Mouse (Mus musculus) inflammation-experienced regulatory T-cells, adult 6 months (primary cell): Measurements from ENCODE around the gene Eftud2. TPM values are rescaled to one million over a fixed set of nuclear protein-coding genes. Genes with fewer than 3 reads are reported as not detected.

Source experiments
- ATAC-seq: one replicate; pipeline ENCODE4 v1.8.0; 2017
- polyA plus RNA-seq, 3 experiments: library from polyadenylated mRNA; unstranded; fragments of 100-300 nt; shearing (Covaris generic); gene quantifications; one replicate each; pipeline ENCODE4 v1.2.1; 2017

The Eftud2 gene
- polyA plus RNA-seq, 3 experiments from 2014 or later: 111 to 148 (median 126) TPM

GRCm38 (mm10) chr11:102879558-102879957, 1.2 kb downstream of the Eftud2 start:
- no peak for ATAC-seq

DNA sequence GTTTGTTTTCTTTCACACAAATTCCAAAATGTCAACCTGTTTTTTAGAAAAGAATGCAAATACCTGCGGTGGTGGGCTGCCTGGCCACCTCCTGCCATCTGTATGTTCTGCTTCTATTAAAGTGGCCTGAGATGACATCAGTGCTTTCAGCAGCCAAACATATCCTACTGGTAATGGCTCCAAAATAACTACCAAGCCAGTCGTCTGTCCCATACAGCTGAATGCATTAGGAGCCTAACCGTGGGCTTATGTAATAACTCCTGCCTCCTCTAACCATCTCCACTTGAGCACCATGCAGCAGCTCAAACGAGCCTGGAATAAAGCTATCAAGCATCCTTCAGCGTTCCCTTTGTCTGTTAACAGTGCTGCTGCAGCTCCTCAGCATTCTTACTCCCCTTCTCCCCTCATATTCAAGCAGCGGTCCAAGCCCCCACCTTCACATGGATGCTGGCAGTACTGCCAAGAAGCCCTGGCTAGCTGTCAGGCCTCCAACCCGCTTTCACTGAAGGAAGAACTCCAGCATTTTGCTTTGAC, 5.9 kb downstream of the Eftud2 start:
- no peak for ATAC-seq

DNA sequence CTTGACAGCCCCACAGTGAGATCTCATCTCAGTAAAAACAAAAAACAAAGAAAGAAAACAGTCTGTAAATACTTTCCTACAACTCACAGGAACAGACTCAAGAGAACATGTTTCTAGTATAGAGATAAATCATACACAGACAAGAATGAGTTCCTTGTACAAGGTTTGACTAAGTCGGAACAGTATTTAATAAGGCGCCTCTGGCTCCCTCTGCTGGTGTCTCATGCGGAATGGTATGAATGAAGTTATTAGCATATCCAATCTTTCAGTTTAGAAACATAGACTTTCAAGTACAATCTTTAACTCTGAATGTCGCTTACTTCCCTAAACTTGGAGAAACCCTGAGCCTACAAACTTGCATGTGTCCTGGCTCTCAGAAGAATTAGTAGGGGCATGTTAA, 16.5 kb downstream of the Eftud2 start:
- ATAC-seq: no peak

DNA sequence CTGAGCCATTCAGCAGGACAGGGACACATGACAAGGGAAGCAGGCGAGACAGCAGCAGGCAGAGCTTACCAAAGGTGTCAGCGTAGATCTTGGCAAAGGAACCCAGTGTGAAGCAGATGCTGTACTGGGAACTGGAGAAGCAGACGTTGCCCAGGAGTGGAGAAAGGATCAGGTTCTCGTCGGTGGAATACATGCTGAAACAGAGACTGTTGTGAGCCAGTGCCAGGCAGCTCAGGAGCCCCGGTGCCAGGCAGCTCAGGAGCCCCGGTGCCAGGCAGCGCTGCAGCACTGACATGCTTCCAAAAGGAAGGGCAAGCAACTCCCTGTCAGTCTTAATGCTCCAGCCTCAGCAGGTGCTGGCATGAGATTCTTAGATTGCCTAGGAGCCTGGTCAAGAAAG, 20.9 kb downstream of the Eftud2 start:
- ATAC-seq: no peak

DNA sequence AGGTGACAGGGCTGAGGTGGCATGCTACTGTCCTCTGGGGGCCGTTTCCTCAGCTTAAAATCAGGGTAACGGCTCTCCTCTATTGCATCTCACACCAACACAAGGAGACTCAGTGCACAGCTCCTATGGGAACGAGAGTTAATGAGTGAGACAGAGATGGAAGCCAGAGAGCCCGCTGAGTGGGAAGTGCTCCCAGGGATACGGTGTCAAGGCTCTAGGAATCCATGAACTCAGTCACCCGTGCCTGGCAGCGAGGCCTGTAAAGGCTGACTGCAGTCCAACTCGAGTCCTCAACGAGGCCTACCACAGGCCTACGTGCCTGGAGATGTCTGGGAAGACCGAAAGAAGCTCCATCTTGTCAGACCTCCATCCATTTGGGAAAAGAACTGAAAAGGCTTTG, 21.8 kb downstream of the Eftud2 start:
- no peak for ATAC-seq

DNA sequence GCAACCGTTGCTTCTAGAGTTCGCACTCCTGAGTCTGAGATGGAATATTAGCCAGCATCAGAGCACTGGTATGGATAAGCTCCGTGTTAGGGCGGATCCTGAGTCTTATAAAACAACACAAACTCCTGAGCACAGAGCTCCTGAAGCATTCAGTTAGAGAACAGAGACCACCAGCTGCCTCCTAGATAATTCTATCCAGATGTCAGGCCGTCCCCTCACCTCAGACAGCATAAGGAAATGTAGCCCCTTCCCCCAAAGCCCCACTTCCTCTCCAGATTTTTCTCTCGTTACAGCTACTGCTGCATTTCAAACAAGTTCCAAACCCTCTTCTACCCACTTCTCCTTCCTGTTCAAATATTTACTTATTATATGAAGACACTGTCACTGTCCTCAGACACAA, 24.8 kb downstream of the Eftud2 start:
- no peak for ATAC-seq

DNA sequence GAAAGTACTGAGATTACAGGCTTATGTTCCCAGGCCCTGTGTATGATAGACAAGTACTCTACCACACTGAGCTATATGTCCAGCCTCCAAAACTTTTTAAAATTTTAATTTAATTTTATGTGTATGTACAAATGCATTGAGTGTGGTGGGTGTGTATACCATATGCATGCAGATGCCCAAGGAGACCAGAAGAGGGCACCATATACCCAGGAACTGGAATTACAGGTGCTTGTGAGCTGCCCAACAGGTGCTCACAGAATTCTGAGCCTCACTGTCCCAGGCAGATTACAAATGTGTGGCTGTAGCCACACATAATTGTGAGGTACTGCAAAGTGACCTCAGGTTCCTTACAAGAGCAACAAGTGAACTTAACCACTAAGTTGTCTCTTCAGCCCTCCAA, 27.0 kb downstream of the Eftud2 start:
- ATAC-seq: no peak

DNA sequence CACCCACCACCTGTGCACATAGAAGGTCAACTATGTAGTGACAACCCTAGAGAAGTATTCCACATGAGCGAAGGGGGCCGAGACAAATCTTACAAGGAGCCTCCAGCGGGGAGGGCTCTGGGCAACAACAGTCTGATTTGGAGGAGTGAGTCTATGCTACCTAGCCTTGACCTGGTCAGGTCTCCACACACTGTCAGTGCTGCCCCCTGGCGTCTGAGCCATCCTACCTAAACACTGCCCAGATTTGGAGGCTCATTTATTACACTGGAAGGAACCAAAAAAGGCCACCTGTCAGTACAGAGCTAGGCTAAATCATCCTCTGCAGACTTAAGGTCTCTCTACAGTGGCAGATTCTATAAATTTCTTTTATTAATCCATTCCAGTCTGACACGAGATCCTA, 28.9 kb downstream of the Eftud2 start:
- no peak for ATAC-seq

- ATAC-seq: no peak
Observed at GRCm38 (mm10) chr11:102845926-102846325, 34.9 kb downstream of the Eftud2 start.

GRCm38 (mm10) chr11:102838616-102839150, 42.1 kb downstream of the Eftud2 start:
- no peak for ATAC-seq

DNA sequence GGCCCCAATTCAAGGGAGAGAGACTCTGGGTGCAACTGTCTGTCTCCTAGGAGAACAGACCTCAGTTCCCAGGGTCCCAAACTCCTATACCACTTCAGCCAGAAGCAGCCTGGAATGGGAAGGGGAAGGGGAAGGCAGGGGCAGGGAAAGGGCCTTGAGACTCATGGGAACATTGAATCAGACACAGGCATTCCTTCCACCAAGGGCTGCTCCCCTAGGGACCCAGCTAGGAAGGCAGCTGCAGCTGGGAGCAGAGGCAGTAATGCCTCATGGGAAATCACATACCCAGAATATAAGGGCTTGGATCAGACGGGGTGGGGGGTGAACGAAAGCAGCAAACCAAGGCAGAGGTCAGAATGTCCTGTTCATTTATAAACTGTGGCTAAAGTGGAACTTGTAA, 42.7 kb downstream of the Eftud2 start:
- ATAC-seq: no peak

GRCm38 (mm10) chr11:102837385-102837784, 43.4 kb downstream of the Eftud2 start:
- no peak for ATAC-seq

DNA sequence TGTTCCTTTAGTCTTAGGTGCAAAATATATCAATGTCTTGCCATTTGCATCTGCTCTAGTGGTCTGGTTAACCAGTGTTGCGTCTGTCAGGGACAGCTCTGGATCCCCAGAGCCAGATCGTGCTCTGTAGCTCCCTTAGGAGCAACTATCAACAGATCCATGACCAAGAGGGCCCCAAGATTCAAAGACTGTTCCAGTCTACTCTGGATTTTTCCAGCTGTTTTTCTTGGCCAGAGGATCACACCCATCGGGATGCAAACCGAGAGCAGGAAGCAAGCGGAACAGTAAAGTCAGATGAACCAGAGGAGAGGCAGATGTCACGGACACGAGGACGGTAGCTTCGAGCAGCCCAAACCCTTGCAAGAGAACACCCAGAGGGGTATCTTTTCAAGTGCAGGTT, 44.6 kb downstream of the Eftud2 start:
- no peak for ATAC-seq

DNA sequence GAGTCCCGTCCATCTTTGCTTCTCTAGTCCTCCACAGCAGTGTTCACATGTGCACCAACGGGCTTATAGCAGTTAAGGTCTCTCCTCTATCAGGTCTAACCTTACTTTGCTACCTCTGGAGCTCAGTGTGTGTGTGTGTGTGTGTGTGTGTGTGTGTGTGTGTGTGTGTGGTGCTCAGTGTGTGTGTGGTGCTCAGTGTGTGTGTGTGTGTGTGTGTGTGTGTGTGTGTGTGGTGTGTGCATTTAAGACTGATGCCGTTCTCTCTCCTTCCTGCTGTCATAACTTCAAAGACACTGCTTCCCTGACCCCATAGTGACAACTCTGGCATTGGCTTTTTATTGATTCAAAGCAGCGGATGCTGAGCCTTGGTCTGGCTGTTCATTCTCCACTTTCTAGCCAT, 45.2 kb downstream of the Eftud2 start, which contains the start of gene Higd1b:
Gene Higd1b (plus strand): TSS at position 301 of the 400 bp plus-strand sequence.
- no peak for ATAC-seq

- no peak for ATAC-seq
Observed at GRCm38 (mm10) chr11:102834219-102834618, 46.6 kb downstream of the Eftud2 start.

DNA sequence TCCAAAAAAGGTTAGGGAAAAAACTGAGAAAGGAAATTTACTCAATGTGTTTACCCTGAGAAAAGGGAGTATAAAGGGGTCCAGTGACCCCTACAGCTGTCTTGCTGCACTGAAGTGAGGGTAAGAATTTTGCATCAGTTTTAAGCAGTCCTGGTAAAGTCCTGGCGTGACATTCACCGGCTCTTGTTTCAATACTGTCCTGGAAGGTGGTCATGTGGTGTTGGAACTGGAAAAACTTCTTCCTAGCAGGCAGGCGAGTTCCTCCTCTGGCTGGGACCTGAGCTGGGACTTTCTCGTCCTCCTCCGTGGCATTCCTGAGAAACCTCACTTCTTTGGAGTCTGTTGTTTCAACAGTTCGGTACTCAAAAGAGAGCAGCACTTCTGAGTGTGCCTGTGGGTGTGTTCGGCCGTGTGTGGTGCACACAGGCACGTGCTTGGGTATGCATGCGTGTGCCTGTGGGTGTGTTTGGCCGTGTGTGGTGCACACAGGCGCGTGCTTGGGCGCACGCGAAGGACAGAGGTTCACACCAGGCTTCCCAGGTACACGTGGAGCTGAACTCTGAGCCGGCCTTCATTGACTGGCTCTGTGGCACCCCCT, 48.0 kb downstream of the Eftud2 start:
- no peak for ATAC-seq

- no peak for ATAC-seq
Observed at GRCm38 (mm10) chr11:102830276-102830675, 50.5 kb downstream of the Eftud2 start.

GRCm38 (mm10) chr11:102827097-102827496, 53.7 kb downstream of the Eftud2 start:
- ATAC-seq: no peak

DNA sequence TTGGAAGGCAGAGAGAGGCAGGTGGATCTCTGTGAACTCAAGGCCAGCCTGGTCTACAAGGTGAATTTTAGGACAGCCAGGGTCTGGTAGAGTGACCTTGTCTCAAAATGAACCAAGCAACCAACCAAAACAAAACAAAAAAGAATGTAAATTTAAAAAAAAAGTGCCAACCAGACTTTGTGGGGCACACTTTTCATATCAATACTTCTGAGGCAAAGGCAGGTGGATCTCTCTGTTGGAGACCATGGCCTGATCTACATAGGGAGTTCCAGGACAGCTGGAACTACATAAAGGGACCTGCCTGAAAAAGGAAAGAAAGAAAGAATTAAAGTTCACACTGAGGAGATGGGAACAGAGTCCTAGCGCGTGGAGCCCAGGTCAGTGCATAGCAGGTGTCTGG, 54.3 kb downstream of the Eftud2 start:
- ATAC-seq: no peak

GRCm38 (mm10) chr11:102821231-102821630, 59.6 kb downstream of the Eftud2 start:
- ATAC-seq: no peak

DNA sequence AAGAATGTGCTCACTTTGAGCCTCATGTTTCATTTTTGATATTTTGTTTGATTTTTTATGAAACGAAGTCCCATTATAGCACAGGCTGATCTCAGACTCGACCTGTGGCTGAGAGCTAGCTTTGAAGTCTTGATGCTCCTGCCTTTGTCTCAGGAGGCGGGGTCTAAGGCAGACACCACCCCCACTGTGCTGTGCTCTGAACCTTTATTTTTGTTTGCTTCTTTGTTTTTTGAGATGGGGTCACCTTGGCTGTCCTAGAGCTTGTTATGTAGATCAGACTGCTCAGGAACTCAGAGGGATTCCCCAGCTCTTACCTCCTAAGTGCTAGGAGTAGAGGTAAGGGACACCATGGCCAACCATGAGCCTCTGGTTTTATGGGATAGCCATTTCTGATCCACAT, 60.4 kb downstream of the Eftud2 start:
- ATAC-seq: no peak

DNA sequence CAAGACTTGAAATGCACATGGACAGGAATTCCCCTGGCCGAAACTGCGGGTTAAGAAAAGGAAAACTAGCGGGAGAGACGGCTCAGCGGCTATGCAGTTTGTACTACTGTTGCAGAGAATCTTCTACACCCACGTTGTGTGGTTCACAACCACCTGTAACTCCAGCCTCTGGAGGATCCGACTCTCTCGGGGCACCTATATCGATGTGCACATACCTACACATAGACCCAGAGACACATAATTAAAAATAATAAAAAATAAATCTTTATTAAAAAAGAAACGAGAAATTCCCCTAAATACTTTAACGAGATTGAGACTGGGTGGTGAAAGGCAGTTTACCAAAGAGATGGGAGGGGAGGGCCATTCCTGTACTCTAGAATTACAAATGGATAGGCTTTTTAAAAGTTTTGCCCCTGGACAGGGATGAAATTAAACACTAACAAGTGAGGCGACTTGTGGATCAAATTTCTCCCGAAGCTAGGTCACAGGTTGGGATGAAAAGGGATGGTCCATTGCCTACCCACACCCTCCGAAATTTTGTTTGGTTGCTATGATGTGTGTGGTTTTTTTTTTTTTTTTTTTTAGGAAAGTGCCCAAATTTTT, 60.9 kb downstream of the Eftud2 start:
- ATAC-seq: no peak

- no peak for ATAC-seq
Observed at GRCm38 (mm10) chr11:102819021-102819782, 61.6 kb downstream of the Eftud2 start, which contains the start of gene Gjc1. Gjc1 (minus strand) TSS chr11:102819700.
